Mouse (Mus musculus): Measurements from ENCODE around the gene Gas8. TPM values are rescaled to one million over a fixed set of nuclear protein-coding genes. Genes with fewer than 3 reads are reported as not detected.
"Not testable (repeated sequence)": the region's sequence is repeated elsewhere in the genome, so short reads cannot be mapped to it uniquely, and the experiment has no call there.

Gene Gas8
- 10 to 100 TPM; 12.1 to 14.7 TPM for total RNA-seq (2021)
- long read RNA-seq, experiment 1, transcript Gas8-201 (11 exons, 1,681 nt) = major isoform, 14 of 15 reads
- long read RNA-seq, experiment 1, partial matches to known transcripts = 1 of 15 reads
- long read RNA-seq, experiment 1, other reads (novel, unspliced or antisense) = 0 of 15 reads
- long read RNA-seq, experiment 2, partial matches to known transcripts = 0 of 2 reads
- long read RNA-seq, experiment 2, other reads (novel, unspliced or antisense) = 0 of 2 reads

- peak; percentile 91 to 92 for DNase-seq
Observed at GRCm38 (mm10) chr8:123518667-123519066, at the start of gene Gas8. Gas8 (plus strand) TSS chr8:123518834.

GRCm38 (mm10) chr8:123472991-123473390 lies 45.6 kb upstream of the Gas8 start:
- DNase-seq = not testable (repeated sequence)

GRCm38 (mm10) chr8:123474549-123474948 lies 44.1 kb upstream of the Gas8 start:
- DNase-seq = not testable (repeated sequence)

GRCm38 (mm10) chr8:123476911-123477736 lies 41.5 kb upstream of the Gas8 start:
- DNase-seq = peak in 1 of 2 experiments; percentile 12

GRCm38 (mm10) chr8:123477737-123478258 lies 40.8 kb upstream of the Gas8 start, which contains the start of gene Afg3l1:
Afg3l1 (plus strand) TSS chr8:123477903.
- DNase-seq = peak; percentile 95 to 97

DNA sequence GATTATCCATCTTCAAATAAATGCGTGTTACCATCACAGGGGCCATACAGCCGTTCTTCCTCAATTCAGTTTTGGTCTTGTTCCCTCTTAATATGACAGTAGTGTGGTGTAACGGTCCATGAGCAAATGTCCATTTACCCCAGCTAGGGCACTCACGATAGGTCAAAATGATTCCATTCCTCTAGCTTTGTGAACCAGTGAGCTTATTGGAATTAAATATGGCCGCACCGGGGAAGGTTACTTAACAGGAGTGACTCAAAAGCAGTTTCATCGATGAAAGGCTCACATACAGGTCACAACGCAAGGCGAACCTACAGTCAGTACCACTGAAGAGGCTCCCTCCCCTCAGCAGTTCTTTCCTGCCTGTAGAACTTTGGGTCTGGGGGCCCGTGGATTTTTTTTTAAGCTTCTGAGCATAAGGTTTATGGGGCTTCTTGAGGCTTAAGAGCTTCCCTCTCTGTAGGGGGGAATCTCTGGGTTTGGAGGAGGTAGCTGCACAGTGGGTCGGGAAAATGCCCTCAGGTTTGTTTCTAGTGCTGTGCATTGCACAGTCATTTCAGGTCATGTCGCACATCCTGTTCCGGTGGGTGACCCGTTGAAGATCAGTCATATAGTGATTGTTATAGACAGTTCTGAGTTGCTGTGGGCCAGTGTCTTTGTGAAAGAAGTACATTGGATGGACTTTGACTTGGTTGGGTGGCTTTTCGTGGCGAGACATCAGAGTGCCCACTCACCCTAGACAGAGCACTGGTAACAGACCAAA lies 40.0 kb upstream of the Gas8 start:
- DNase-seq = peak in 1 of 2 experiments; percentile 6

DNA sequence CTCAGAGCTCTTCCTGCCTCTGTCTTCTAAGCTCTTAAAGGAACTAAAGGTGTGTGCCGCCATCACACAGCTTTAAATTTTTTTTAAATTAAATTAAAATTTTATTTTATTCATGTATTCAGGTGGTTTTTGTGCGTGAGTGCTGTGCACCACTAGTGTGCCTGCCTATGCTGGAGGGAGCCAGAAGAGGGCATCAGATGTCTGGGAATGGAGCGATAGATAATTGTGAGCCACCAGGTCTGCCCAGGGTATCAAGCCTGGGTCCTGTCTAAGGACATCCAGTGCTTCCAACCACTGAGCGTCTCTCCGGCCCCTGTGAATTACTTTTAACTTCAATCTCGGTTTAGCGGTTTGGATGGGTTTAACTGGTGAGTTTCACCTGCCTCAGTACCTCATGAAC lies 36.0 kb upstream of the Gas8 start:
- peak in 1 of 2 experiments; percentile 16 for DNase-seq

DNA sequence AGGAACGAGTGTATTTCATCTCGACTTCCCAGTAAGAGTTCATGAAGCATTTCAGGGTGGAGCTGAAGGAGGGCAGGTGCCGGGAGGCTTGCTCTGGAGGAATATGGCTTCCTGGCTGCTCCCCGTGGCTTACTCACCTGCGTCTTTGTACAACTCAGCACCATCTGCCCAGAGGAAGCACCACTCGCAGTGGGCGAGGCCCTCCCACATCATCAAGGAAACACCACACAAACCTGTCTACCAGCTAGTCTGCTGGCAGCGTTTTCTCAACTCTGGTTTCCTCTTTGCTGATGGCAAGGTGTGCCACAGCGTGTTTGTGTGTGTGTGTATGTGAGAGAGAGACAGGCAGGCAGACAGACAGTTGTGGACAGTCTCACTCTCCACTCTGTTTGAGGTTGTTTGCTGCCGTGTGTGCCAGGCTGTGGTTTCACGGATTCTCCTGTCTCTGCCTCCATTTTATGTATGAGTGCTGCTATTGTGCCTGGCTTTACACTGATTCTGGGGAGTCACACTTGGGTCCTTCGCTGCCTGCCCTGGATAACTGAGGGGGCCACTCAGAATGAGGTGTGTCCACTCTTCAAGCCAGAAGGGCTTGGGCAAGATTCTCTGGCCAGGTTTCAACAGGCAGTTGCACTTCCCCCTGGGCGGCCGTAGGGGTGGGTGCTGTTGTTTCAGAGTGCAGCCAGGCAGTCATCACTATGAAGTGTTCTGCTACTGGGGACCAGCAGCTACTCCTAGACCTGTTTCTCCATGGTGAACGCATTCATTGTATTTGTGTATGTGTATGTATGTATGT lies 27.2 kb upstream of the Gas8 start:
- no peak for DNase-seq

- no peak for DNase-seq
Observed at GRCm38 (mm10) chr8:123492898-123493297, 25.7 kb upstream of the Gas8 start.

- DNase-seq = no peak
Observed at GRCm38 (mm10) chr8:123497699-123498098, 20.9 kb upstream of the Gas8 start.

DNA sequence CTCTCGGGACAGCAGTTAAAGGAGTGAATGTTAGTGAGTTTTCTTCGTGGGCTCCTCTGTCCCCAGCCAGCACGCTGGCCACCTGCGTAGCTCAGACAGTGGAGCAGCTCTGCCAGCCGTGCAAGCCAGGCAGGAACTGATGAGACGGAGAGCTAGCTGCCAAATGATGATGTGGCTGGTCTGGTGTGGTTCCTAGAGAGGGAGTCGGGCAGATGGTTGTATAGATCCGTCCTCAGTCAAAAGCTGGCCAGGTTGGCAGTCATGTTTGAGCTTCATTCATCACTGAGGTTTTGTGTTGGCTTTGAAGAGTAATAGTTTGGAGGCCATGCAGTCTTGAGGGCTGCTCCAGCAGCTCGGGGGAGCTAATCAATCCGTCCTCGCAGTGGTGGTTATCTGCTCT lies 19.7 kb upstream of the Gas8 start:
- no peak for DNase-seq

GRCm38 (mm10) chr8:123499556-123499955 lies 19.1 kb upstream of the Gas8 start:
- DNase-seq = no peak

DNA sequence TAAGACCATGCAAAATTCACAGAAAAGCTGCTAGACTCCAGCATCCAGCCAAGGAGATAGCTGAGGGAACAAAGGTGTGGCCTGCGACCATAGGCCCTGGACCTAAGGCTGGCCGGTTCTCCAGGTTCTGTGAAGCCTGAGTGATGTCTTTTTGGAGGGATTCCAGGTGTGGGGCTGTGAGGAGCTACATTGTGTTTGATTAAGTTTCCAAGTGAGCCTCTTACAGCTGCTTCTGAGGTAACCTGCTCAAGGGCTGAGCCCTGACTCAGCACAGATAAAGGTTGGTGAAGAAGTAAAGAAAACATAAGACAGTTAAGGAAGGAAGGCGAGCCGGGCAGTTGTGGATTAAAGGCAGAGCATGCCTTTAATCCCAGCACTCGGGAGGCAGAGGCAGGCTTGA lies 16.4 kb upstream of the Gas8 start:
- no peak for DNase-seq

GRCm38 (mm10) chr8:123503801-123504467 lies 14.7 kb upstream of the Gas8 start:
- DNase-seq = no peak

- DNase-seq = no peak
Observed at GRCm38 (mm10) chr8:123504591-123505195, 13.9 kb upstream of the Gas8 start.

- no peak for DNase-seq
Observed at GRCm38 (mm10) chr8:123505267-123505666, 13.4 kb upstream of the Gas8 start.

DNA sequence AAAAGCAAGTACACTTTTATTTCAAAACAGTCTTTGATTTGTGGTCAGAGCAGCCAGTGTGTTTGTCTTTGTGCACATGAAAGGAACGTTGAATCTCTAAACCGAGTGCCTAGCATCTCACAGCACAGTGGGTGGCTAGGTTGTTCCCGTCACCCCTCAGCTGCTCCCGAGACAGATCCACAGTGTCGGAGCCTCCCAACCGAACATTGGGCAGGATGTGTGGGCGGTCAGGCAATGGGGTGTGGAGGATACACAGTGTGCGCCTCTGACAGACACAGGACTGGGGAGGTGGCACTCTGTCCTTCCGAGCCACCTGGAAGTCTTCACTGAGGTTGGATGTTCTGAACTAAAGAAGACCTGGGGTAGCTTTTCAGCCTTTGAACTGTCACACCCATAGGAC lies 12.9 kb upstream of the Gas8 start:
- DNase-seq = no peak

GRCm38 (mm10) chr8:123507153-123507552 lies 11.5 kb upstream of the Gas8 start:
- DNase-seq = no peak

GRCm38 (mm10) chr8:123510819-123511218 lies 7.8 kb upstream of the Gas8 start:
- no peak for DNase-seq

DNA sequence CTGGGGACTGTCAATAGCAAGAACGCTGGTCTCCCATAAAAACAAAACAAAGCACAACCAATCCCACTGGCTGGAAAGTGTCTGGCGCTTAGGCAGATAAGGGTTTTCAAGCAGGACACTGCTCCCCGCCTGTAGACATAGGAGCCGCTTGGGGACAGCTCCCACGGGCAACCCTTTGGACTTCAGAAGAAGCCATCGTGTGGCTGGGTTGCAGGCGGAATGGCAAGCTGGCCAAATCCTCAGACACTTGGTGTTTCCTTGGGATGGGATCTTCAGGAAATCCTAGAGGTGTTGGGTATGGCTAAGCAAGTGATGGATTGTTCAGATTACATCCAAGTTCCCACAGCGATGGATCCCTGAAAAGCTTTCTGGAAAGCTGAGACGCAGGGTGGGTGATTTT lies 4.5 kb upstream of the Gas8 start:
- peak in 1 of 2 experiments; percentile 12 for DNase-seq

All from adrenal gland, postnatal 36 days (tissue).